Mouse (Mus musculus): ENCODE measurements around the gene Kctd7. TPM values are rescaled to one million over a fixed set of nuclear protein-coding genes. Genes with fewer than 3 reads are reported as not detected.

Gene Kctd7
- polyA plus RNA-seq, 1 experiment from 2014 or later = 2.4 TPM

GRCm38 (mm10) chr5:130136597-130136996 lies 8.1 kb upstream of the Kctd7 start:
- Histone ChIP-seq H3K4me2 (replicated peaks; ENCODE audit: low read depth) (no peak overlapping the region), H3K9ac (ENCODE audit: low read length) (no peak overlapping the region), H3K4me3 (ENCODE audit: low read depth, low read length) (no peak overlapping the region), H3K9me3 (ENCODE audit: control insufficient read depth, low read length) (no peaks in the 10 kb centered on the region), H3K27me3 (ENCODE audit: control insufficient read depth, insufficient read depth, low read length) (no peaks in the 10 kb centered on the region), H3K4me1 (replicated peaks; ENCODE audit: control insufficient read depth, insufficient read depth) (no peaks in the 10 kb centered on the region), H3K36me3 (ENCODE audit: control insufficient read depth, insufficient read depth, low read length) (peaks cover 4% of the 10 kb centered on the region; the same call in 1 of the 2 replicates), H3K27ac (replicated peaks) (no peak overlapping the region)
- TF ChIP-seq CTCF (IDR thresholded peaks at IDR 0.05; ENCODE audit: low read depth) (no peak), EP300 (optimal IDR thresholded peaks at IDR 0.05) (no peak)
- 91% methylated on average over 13 of the region's 13 CpGs for WGBS
- ATAC-seq (ENCODE audit: low FRiP score, low TSS enrichment) (no peak), DNase-seq (ENCODE audit: low spot score) (no peak)

- WGBS = 21% methylated on average over 8 of the region's 8 CpGs
Measured at GRCm38 (mm10) chr5:130139393-130139792, 5.3 kb upstream of the Kctd7 start.

GRCm38 (mm10) chr5:130141138-130141537 lies 3.5 kb upstream of the Kctd7 start:
- ATAC-seq (ENCODE audit: low FRiP score, low TSS enrichment) = no peak
- Histone ChIP-seq H3K27ac (replicated peaks) (no peak overlapping the region), H3K27me3 (ENCODE audit: control insufficient read depth, insufficient read depth, low read length) (no peaks in the 10 kb centered on the region), H3K4me3 (ENCODE audit: low read depth, low read length) (no peak overlapping the region), H3K9ac (ENCODE audit: low read length) (no peak overlapping the region), H3K4me2 (replicated peaks; ENCODE audit: low read depth) (no peak overlapping the region), H3K9me3 (ENCODE audit: control insufficient read depth, low read length) (no peaks in the 10 kb centered on the region), H3K36me3 (ENCODE audit: control insufficient read depth, insufficient read depth, low read length) (peaks cover 4% of the 10 kb centered on the region; the same call in 1 of the 2 replicates), H3K4me1 (replicated peaks; ENCODE audit: control insufficient read depth, insufficient read depth) (peaks cover 7% of the 10 kb centered on the region)
- TF ChIP-seq EP300 (optimal IDR thresholded peaks at IDR 0.05) (no peak), CTCF (IDR thresholded peaks at IDR 0.05; ENCODE audit: low read depth) (no peak)
- DNase-seq (ENCODE audit: low spot score) = no peak
- 79% methylated on average over 5 of the region's 5 CpGs for WGBS

More at GRCm38 (mm10) chr5:130139393-130139792, 5.3 kb upstream of the Kctd7 start:
- TF ChIP-seq CTCF (IDR thresholded peaks at IDR 0.05; ENCODE audit: low read depth) (peak; percentile 95), EP300 (optimal IDR thresholded peaks at IDR 0.05) (no peak)
- ATAC-seq (ENCODE audit: low FRiP score, low TSS enrichment) (peak; percentile 53; the same call in 1 of the 2 replicates), DNase-seq (ENCODE audit: low spot score) (peak; percentile 81)
- no peak overlapping the region for H3K4me2 ChIP-seq (replicated peaks; ENCODE audit: low read depth)
- H3K36me3 ChIP-seq (ENCODE audit: control insufficient read depth, insufficient read depth, low read length) = peaks cover 4% of the 10 kb centered on the region; the same call in 1 of the 2 replicates
- no peaks in the 10 kb centered on the region for H3K27me3 ChIP-seq (ENCODE audit: control insufficient read depth, insufficient read depth, low read length)
- H3K9me3 ChIP-seq (ENCODE audit: control insufficient read depth, low read length) = no peaks in the 10 kb centered on the region
- no peak overlapping the region for H3K9ac ChIP-seq (ENCODE audit: low read length)
- peaks cover 4% of the 10 kb centered on the region; the same call in 1 of the 2 replicates for H3K4me1 ChIP-seq (replicated peaks; ENCODE audit: control insufficient read depth, insufficient read depth)
- H3K27ac ChIP-seq (replicated peaks) = no peak overlapping the region
- no peak overlapping the region for H3K4me3 ChIP-seq (ENCODE audit: low read depth, low read length)

GRCm38 (mm10) chr5:130142041-130142440 lies 2.6 kb upstream of the Kctd7 start:
- TF ChIP-seq CTCF (IDR thresholded peaks at IDR 0.05; ENCODE audit: low read depth) (no peak), EP300 (optimal IDR thresholded peaks at IDR 0.05) (no peak)
- H3K27ac ChIP-seq (replicated peaks) = peak overlapping the region; percentile 25; the same call in 1 of the 2 replicates
- peaks cover 7% of the 10 kb centered on the region for H3K4me1 ChIP-seq (replicated peaks; ENCODE audit: control insufficient read depth, insufficient read depth)
- ATAC-seq (ENCODE audit: low FRiP score, low TSS enrichment) = no peak
- H3K9me3 ChIP-seq (ENCODE audit: control insufficient read depth, low read length) = no peaks in the 10 kb centered on the region
- H3K27me3 ChIP-seq (ENCODE audit: control insufficient read depth, insufficient read depth, low read length) = no peaks in the 10 kb centered on the region
- no peak overlapping the region for H3K4me3 ChIP-seq (ENCODE audit: low read depth, low read length)
- H3K4me2 ChIP-seq (replicated peaks; ENCODE audit: low read depth) = no peak overlapping the region
- 42% methylated on average over 4 of the region's 4 CpGs for WGBS
- no peak for DNase-seq (ENCODE audit: low spot score)
- H3K9ac ChIP-seq (ENCODE audit: low read length) = no peak overlapping the region
- no peaks in the 10 kb centered on the region for H3K36me3 ChIP-seq (ENCODE audit: control insufficient read depth, insufficient read depth, low read length)

GRCm38 (mm10) chr5:130143101-130143500 lies 1.6 kb upstream of the Kctd7 start:
- no peak for TF ChIP-seq EP300 (optimal IDR thresholded peaks at IDR 0.05)
- no peak for TF ChIP-seq CTCF (IDR thresholded peaks at IDR 0.05; ENCODE audit: low read depth)
- DNase-seq (ENCODE audit: low spot score) (no peak), ATAC-seq (ENCODE audit: low FRiP score, low TSS enrichment) (no peak)
- H3K27me3 ChIP-seq (ENCODE audit: control insufficient read depth, insufficient read depth, low read length) = no peaks in the 10 kb centered on the region
- H3K9ac ChIP-seq (ENCODE audit: low read length) = no peak overlapping the region
- 89% methylated on average over 7 of the region's 7 CpGs for WGBS
- no peak overlapping the region for H3K4me2 ChIP-seq (replicated peaks; ENCODE audit: low read depth)
- no peaks in the 10 kb centered on the region for H3K9me3 ChIP-seq (ENCODE audit: control insufficient read depth, low read length)
- H3K4me3 ChIP-seq (ENCODE audit: low read depth, low read length) = no peak overlapping the region
- no peak overlapping the region for H3K27ac ChIP-seq (replicated peaks)
- no peaks in the 10 kb centered on the region for H3K36me3 ChIP-seq (ENCODE audit: control insufficient read depth, insufficient read depth, low read length)
- peaks cover 7% of the 10 kb centered on the region for H3K4me1 ChIP-seq (replicated peaks; ENCODE audit: control insufficient read depth, insufficient read depth)

GRCm38 (mm10) chr5:130143977-130144333 lies 706 bp upstream of the Kctd7 start:
- 4% methylated on average over 20 of the region's 20 CpGs for WGBS
- DNase-seq (ENCODE audit: low spot score) (peak; percentile 47), ATAC-seq (ENCODE audit: low FRiP score, low TSS enrichment) (peak; percentile 13; the same call in 1 of the 2 replicates)
- TF ChIP-seq EP300 (optimal IDR thresholded peaks at IDR 0.05) = no peak
- no peak for TF ChIP-seq CTCF (IDR thresholded peaks at IDR 0.05; ENCODE audit: low read depth)
- Histone ChIP-seq H3K9ac (ENCODE audit: low read length) (peak overlapping the region; percentile 50; the same call in 1 of the 2 replicates), H3K4me3 (ENCODE audit: low read depth, low read length) (peak overlapping the region; percentile 53), H3K36me3 (ENCODE audit: control insufficient read depth, insufficient read depth, low read length) (peaks cover 4% of the 10 kb centered on the region; the same call in 1 of the 2 replicates), H3K27me3 (ENCODE audit: control insufficient read depth, insufficient read depth, low read length) (no peaks in the 10 kb centered on the region), H3K27ac (replicated peaks) (peak overlapping the region; percentile 71), H3K4me2 (replicated peaks; ENCODE audit: low read depth) (peak overlapping the region; percentile 90), H3K9me3 (ENCODE audit: control insufficient read depth, low read length) (no peaks in the 10 kb centered on the region), H3K4me1 (replicated peaks; ENCODE audit: control insufficient read depth, insufficient read depth) (peaks cover 7% of the 10 kb centered on the region)
